Mouse (Mus musculus): ENCODE data around the gene Ubc.
"Not testable (repeated sequence)": the region's sequence is repeated elsewhere in the genome, so short reads cannot be mapped to it uniquely, and the experiment has no call there.

The Ubc gene

GRCm38 (mm10) chr5:125404903-125405545 lies 15.0 kb upstream of the Ubc start:
- in situ Hi-C loops (cut with MboI, MseI), result loop anchor here in 1 of 2 experiments (5.0 kb wide), 1 partner anchor 37 kb away; the partner anchor contains the start of gene Bri3bp

- in situ Hi-C loops (cut with MboI, MseI), result no loop called here
These were observed 14.5 kb upstream of the Ubc start for GRCm38 (mm10) chr5:125404536-125404902.

GRCm38 (mm10) chr5:125403481-125404465 lies 13.8 kb upstream of the Ubc start:
- in situ Hi-C loops (cut with MboI, MseI), result no loop called here

- in situ Hi-C loops (cut with MboI, MseI), result no loop called here
These were observed 13.0 kb upstream of the Ubc start for GRCm38 (mm10) chr5:125402991-125403390.

DNA sequence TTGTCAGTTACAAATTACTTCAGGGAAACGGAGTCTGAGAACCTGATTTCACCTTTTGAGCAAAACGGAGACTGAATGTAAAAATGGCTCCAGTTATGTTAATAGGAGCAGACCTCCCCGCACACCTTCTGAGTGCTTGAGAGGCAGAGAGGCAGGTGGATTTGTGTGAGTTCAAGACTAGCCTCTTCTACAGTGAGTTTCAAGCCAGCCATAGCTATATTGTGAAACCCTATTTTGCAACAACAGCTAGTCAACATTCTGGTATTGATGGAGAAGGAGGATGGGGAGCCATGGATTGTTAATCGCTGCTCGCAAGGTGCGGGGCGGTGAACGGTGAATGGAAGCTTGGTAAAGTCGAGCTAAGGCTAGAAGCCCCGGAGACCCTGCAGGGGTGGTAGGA lies 12.5 kb upstream of the Ubc start:
- in situ Hi-C loops (cut with MboI, MseI), result no loop called here

DNA sequence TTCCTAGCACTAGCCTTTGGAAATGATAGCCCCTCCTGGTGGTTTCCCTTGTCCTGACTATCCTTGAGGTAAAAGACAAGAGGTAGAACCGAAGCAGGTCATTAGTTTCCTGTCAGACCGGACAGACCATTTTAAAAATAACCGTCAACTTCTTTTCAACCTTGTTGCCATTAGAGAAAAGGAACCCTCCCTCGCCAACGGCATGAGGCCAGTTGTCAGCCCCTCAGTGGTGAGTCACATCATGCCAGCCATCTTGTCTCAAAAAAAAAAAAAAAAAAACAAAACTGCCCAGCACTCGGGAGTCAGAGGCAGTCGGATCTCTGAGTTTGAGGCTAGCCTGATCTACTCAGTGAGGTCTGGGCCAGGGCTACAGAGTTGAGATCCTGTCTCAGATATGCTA lies 10.9 kb upstream of the Ubc start:
- in situ Hi-C loops (cut with MboI, MseI), result no loop called here

DNA sequence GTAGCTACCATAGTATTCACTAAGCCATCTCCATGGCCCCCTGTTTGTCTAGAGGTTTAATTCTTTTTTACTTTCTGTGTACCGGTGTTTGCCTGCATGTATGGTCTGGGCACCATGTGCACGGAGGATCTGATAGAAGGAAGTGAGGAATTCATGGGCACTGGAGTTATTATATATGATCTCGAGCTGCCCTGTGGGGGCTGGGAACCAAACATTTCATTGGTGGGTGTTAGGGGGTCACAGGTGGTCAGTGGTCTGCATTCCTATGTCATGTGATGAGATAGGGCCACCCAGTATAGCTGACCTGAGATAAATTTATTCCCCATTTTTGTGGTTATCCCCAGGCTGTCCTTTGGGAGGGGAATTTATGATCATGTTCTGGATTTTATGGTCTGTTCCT lies 5.0 kb upstream of the Ubc start:
- in situ Hi-C loops (cut with MboI, MseI), result no loop called here

GRCm38 (mm10) chr5:125393622-125394603 lies 3.9 kb upstream of the Ubc start:
- in situ Hi-C loops (cut with MboI, MseI), result no loop called here

DNA sequence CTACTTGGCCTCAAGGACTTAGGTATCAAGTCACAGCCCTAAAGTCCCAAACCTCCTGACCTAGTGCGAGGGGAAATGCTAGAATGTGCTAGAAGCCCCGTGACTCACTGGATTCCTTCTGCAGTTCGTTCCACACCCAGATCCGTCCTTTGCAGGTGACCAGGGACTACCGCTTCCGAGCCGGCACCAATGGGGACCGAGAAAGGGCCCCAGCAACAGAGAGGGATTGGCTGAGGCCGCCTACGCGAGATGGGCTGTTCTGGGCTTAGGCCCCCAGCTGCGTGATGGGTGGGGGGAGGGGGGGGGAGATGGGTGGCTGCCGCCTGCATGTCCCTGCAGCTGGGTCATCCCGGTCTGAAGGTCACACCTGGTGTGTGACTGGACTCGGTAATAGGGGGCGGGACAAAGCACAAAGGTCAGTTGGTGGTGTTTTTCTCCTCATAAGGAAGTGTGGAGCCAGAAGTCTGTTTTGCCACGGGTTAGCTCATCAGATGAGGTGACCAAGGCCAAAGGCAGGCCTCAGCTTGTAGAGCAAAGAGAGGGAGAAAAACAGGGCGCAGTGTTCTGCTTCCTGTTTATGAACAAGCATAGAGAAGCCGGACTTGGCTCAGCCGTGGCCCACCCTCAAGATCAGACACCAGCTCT lies 3.1 kb upstream of the Ubc start:
- in situ Hi-C loops (cut with MboI, MseI), result no loop called here

GRCm38 (mm10) chr5:125392618-125392976 lies 2.6 kb upstream of the Ubc start:
- in situ Hi-C loops (cut with MboI, MseI), result no loop called here

GRCm38 (mm10) chr5:125392176-125392575 lies 2.2 kb upstream of the Ubc start:
- in situ Hi-C loops (cut with MboI, MseI), result not testable (repeated sequence)

DNA sequence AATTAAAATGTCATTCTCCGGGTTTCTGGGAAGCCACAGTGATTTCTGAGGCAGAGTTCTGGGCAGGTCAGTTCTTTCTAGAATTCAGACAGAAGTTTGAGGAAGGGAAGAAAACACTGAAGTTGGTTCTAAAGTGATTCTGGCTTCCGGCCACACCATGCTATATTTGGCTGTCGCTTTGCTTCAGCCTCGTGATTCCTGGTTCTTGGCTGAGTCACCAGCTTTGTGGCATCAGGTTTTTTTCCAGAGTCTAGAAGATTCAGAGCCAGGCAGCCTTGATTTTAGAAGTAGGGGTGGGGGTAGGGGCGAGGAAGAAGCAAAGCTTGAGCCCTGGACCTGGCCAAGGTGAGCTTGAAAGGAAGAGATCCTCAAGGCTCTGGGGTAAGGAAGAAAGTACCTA lies 1.6 kb upstream of the Ubc start:
- in situ Hi-C loops (cut with MboI, MseI), result no loop called here

DNA sequence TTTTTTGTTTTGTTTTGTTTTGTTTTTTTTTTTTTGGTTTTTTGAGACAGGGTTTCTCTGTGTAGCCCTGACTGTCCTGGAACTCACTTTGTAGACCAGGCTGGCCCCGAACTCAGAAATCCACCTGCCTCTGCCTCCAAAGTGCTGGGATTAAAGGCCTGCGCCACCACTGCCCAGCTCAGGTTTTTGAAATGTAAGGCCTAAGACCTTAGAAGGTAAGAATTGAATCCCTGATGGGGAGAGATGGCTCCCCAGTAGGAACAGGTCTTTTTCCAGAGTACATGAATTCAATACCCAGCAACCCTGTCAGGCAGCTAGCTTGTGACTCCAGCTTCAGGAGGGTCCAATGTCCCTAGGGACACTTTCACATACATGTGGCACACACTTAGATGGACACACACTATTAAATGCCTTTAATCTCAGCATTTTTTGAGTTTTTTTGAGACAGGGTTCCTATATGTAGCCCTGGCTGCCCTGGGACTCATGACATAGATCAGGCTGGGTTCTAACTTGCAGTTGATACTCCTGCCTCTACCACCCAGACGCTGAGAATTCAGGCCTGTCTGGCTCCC lies 990 bp upstream of the Ubc start:
- in situ Hi-C loops (cut with MboI, MseI), result no loop called here

DNA sequence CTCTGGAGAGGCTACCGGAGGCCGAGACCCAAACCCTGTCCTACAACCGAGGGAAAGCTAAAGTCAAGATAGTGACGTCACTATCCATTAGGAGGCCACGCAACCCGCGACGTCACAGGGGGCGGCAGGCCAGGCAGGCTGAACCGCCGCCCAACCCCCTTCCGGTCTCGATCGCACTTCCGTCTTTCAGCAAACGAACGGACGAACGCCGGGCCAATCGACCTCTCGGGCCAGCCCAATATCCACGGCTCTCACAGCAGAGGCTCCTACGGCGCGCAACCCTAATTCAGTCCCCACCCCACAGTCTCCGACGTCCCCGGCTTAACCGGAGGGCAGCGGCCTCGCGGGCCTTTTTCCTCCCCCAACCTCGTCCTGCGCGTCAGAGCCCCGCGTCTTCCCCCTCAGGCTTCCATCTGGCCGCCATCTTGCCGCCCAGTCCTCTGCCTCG lies 847 bp downstream of the Ubc start, which contains the start of gene Gm10382:
TSS of gene Gm10382 (plus strand) at position 192 of the 448 bp plus-strand sequence.
- in situ Hi-C loops (cut with MboI, MseI), result no loop called here

GRCm38 (mm10) chr5:125388358-125389092 lies 1.5 kb downstream of the Ubc start:
- in situ Hi-C loops (cut with MboI, MseI), result no loop called here

DNA sequence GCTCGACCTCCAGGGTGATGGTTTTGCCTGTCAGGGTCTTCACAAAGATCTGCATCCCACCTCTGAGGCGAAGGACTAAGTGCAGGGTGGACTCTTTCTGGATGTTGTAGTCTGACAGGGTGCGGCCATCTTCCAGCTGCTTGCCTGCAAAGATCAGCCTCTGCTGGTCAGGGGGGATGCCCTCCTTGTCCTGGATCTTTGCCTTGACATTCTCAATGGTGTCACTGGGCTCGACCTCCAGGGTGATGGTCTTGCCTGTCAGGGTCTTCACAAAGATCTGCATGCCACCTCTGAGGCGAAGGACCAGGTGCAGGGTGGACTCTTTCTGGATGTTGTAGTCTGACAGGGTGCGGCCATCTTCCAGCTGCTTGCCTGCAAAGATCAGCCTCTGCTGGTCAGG lies 2.7 kb downstream of the Ubc start:
- in situ Hi-C loops (cut with MboI, MseI), result not testable (repeated sequence)

DNA sequence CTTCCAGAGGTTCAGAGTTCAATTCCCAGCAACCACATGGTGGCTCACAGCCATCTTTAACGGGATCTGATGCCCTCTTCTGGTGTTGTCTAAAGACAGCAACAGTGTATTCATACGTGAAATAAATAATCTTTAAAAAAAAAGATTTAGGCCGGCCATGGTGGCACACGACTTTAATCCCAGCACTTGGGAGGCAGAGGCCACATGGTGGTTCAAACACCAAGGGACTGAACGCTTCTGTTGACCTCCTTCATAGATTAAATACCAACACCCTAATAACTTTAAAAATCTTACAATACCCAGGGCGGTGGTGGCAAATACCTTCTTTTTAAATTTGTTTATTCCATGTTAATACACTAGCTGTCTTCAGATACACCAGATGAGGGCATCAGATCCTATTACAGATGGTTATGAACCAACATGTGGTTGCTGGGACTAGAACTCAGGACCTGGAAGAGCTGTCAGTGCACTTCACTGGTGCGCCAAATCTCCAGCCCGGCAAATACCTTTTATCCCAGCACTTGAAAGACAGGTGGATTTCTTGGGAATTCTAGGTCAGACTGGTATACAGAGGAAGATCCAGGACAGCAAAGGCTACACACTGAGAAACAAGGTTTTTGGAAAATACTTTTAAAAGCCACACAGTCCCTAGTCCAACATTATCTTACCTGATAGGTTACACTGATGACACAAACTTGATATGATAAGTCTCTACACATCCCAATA lies 4.6 kb downstream of the Ubc start:
- in situ Hi-C loops (cut with MboI, MseI), result no loop called here

DNA sequence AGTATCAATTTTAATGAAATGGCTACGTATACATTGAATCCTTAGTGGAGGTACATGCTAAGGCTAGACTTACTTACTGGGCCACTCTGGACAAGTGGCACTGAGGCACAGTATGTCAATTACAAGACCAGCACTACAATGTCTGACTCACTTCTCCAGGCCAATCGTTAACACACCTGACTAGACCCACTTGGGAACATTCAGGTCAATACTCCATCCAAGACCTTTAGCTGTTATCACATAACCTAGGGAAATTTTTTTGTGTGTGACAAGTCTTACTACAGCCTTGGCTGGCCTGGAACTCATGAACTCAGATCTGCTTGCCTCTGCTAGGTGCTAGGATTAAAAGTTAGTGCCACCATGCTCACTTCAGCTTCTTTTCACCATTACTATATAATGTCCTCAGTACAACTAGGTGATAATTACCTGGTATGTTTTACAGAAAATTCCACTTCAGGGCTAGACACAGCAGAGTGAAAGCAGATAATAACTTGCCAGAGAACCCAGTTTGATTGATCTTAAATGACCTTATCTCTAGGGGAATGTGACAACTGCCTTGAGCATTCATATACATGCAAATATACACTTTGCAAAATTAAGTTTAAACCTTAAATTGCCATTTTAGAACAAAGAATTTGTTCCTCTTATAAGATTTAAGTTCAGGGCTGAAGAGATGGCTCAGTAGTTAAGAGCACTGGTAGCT lies 5.3 kb downstream of the Ubc start:
- in situ Hi-C loops (cut with MboI, MseI), result no loop called here

All from T-helper 17 cell (primary cell).